Comparison of ENCODE assay signal across 8 mouse cellular contexts in genomic region chr11:32450216-32450615, GRCm38 (mm10). TPM values are rescaled to one million over a fixed set of nuclear protein-coding genes. Genes with fewer than 3 reads are reported as not detected.
DNase-seq lines count a peak whose midpoint lies in the region; ATAC-seq and TF ChIP-seq lines count a peak whose summit lies in the region.

No protein-coding gene starts in this region.

- no peak overlapping the region for H3K4me3 ChIP-seq in forebrain, embryonic 10.5 days
- H3K4me3 ChIP-seq in forebrain, embryonic 12.5 days (replicated peaks): no peak overlapping the region
- H3K4me3 ChIP-seq in embryonic fibroblast, embryonic 13.5 days (ENCODE audit: insufficient read depth, low read length): no peak overlapping the region

- ATAC-seq in forebrain, embryonic 12.5 days (ENCODE audit: low FRiP score): no peak

- H3K9me3 ChIP-seq in forebrain, embryonic 10.5 days: no peaks in the 10 kb centered on the region
- H3K9me3 ChIP-seq in forebrain, embryonic 12.5 days: no peaks in the 10 kb centered on the region

- H3K36me3 ChIP-seq in forebrain, embryonic 10.5 days (replicated peaks): no peaks in the 10 kb centered on the region
- no peaks in the 10 kb centered on the region for H3K36me3 ChIP-seq in forebrain, embryonic 12.5 days (replicated peaks)

- H3K4me1 ChIP-seq in forebrain, embryonic 10.5 days: peaks cover 14% of the 10 kb centered on the region
- peaks cover 8% of the 10 kb centered on the region; the same call in 1 of the 2 replicates for H3K4me1 ChIP-seq in forebrain, embryonic 12.5 days
- H3K4me1 ChIP-seq in embryonic fibroblast, embryonic 13.5 days (ENCODE audit: control insufficient read depth, insufficient read depth, low read length): peaks cover 4% of the 10 kb centered on the region

- no peak overlapping the region for H3K9ac ChIP-seq in forebrain, embryonic 12.5 days

- peaks cover 16% of the 10 kb centered on the region for H3K27me3 ChIP-seq in forebrain, embryonic 10.5 days (ENCODE audit: poor library complexity, severe bottlenecking)
- H3K27me3 ChIP-seq in forebrain, embryonic 12.5 days: peaks cover 18% of the 10 kb centered on the region

- no peak overlapping the region for H3K27ac ChIP-seq in forebrain, embryonic 10.5 days
- H3K27ac ChIP-seq in forebrain, embryonic 12.5 days: no peak overlapping the region
- no peak overlapping the region for H3K27ac ChIP-seq in embryonic fibroblast, embryonic 13.5 days (ENCODE audit: insufficient read depth, low read length)

- no peak for TF ChIP-seq POLR2A in embryonic fibroblast, embryonic 13.5 days (IDR thresholded peaks at IDR 0.05; ENCODE audit: low read depth, low read length)

- no peak overlapping the region for H3K4me2 ChIP-seq in forebrain, embryonic 12.5 days

- peak; percentile 28 for DNase-seq in forebrain, embryonic 10.5 days (ENCODE audit: extremely low spot score, low spot score)
- DNase-seq in A20 (ENCODE audit: low read depth, low spot score): peak; percentile 71
- peak; percentile 55 to 66 for DNase-seq in adrenal gland, postnatal 36 days
- peak; percentile 64 for DNase-seq in layer of hippocampus, adult 11-12 months (ENCODE audit: low spot score)
- peak; percentile 44 to 63 for DNase-seq in lung, postnatal 4 days
- DNase-seq in spleen, postnatal 10 days (ENCODE audit: low spot score in 2 of 2): peak; percentile 11 to 34

- peak; percentile 44; the same call in 1 of the 2 replicates for TF ChIP-seq CTCF in embryonic fibroblast, embryonic 13.5 days (IDR thresholded peaks at IDR 0.05; ENCODE audit: borderline replicate concordance, insufficient read depth, low read length)

- WGBS in forebrain, embryonic 10.5 days: 0% methylated on average over 1 of the region's 1 CpGs
- 0% methylated on average over 1 of the region's 1 CpGs for WGBS in forebrain, embryonic 12.5 days

RNA-seq across cellular contexts. Expression of gene Ubtd2, which starts 5.0 kb away (rescaled TPM):
- polyA plus RNA-seq in forebrain, embryonic 10.5 days (2016; fragmentation: Nextera tagmentation; extraction: Ambion mirVana): 71.3 and 71.7 TPM in 2 replicates
- polyA plus RNA-seq in forebrain, embryonic 12.5 days (2016; fragmentation: Nextera tagmentation; extraction: Ambion mirVana): 68.3 and 72.7 TPM in 2 replicates
- total RNA-seq in adrenal gland, postnatal 36 days (2021): 10 to 100 TPM; 15.3 to 15.5 TPM
- 37.1 and 47.0 TPM in 2 replicates for polyA plus RNA-seq in embryonic fibroblast, embryonic 13.5 days (2011; ENCODE audit: insufficient read length, low read depth, missing spikeins)
